Comparison of ENCODE assay signal across 23 mouse cellular contexts in the genomic region with DNA sequence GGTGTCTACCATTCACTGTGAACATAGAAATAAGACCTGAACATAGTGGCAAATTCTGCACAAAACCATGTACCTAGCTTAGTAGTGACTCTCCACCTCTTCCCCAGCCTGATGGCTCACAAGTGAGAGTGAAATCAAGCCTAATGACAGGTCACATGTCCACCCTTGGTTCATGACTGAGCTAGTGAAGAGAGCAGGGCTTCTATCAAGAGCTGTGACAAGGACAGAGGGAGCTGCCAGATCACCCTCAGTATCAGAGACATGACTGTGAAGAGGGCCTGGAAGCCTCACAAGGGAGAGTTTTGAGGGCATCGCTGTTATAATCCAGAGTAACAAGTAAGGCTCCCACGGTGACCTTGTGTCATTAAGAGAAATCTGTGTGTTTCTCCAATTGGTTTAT. TPM values are rescaled to one million over a fixed set of nuclear protein-coding genes. Genes with fewer than 3 reads are reported as not detected.
DNase-seq lines count a peak whose midpoint lies in the region; ATAC-seq and TF ChIP-seq lines count a peak whose summit lies in the region.
"Had no signal": no experiment of that assay in that cellular context is flagged by ENCODE, and none has a peak within 500 bp of the region (broad histone marks: within the 10 kb centered on the region; RNA-seq: fewer than 3 reads in every experiment).

No protein-coding gene starts in this region.

- no peak overlapping the region for H3K4me3 ChIP-seq in gastrocnemius, adult 2 months
- H3K4me3 ChIP-seq in heart, adult 2 months = no peak overlapping the region
- H3K4me3 ChIP-seq in heart, embryonic 10.5 days = no peak overlapping the region
- H3K4me3 ChIP-seq in heart, embryonic 13.5 days = no peak overlapping the region
- H3K4me3 ChIP-seq in heart, embryonic 12.5 days = no peak overlapping the region
- no peak overlapping the region for H3K4me3 ChIP-seq in cortical plate, adult 2 months (ENCODE audit: insufficient read depth, low read length)
- H3K4me3 ChIP-seq: embryonic facial prominence, embryonic 12.5 days; embryonic facial prominence, embryonic 15.5 days; hindbrain, embryonic 12.5 days; hindbrain, embryonic 15.5 days had no signal

- intact Hi-C loops in gastrocnemius, adult 2 months (cut with DNase I) = no loop called here
- intact Hi-C loops in heart, adult 2 months (cut with DNase I) = no loop called here

- peak; percentile 47 for TF ChIP-seq POLR2A in heart, adult 2 months (IDR thresholded peaks at IDR 0.05; ENCODE audit: insufficient read depth, low read depth, low read length)
- no peak for TF ChIP-seq POLR2A in cortical plate, adult 2 months (IDR thresholded peaks at IDR 0.05; ENCODE audit: extremely low read depth, insufficient read depth, low read length)

- no peaks in the 10 kb centered on the region; the same call in 1 of the 2 replicates for H3K4me1 ChIP-seq in heart, adult 2 months (ENCODE audit: control insufficient read depth, insufficient read depth, low read length)
- H3K4me1 ChIP-seq in heart, embryonic 10.5 days = peaks cover 17% of the 10 kb centered on the region
- H3K4me1 ChIP-seq in heart, embryonic 13.5 days = peaks cover 21% of the 10 kb centered on the region
- H3K4me1 ChIP-seq in heart, embryonic 12.5 days (replicated peaks) = peaks cover 21% of the 10 kb centered on the region
- H3K4me1 ChIP-seq in cortical plate, adult 2 months (ENCODE audit: control insufficient read depth, insufficient read depth, low read length) = peaks cover 15% of the 10 kb centered on the region
- H3K4me1 ChIP-seq: hindbrain, embryonic 12.5 days; hindbrain, embryonic 15.5 days had no signal

- no peak for DNase-seq in gastrocnemius, adult 2 months
- no peak for DNase-seq in gastrocnemius, postnatal 4 days (ENCODE audit: low spot score in 2 of 2)
- peak in 1 of 2 experiments; percentile 43 for DNase-seq in heart, adult 2 months
- DNase-seq in heart, embryonic 10.5 days (ENCODE audit: low spot score) = no peak
- DNase-seq in adrenal gland, postnatal 10 days = no peak
- DNase-seq: adrenal gland, adult 8-10 months; adrenal gland, postnatal 36 days; cerebellum, adult 18-20 months; cerebellum, adult 9-10 months; cerebellum, postnatal 14 days; forebrain, postnatal 0 days; gastrocnemius, postnatal 25 days; kidney, adult 2 months had no signal

- peak; percentile 77 for TF ChIP-seq EP300 in heart, adult 2 months (IDR thresholded peaks at IDR 0.05; ENCODE audit: insufficient read depth, low read depth, low read length)

- no peak overlapping the region for H3K9ac ChIP-seq in heart, adult 2 months (ENCODE audit: low read depth, low read length)
- no peak overlapping the region for H3K9ac ChIP-seq in heart, embryonic 13.5 days
- H3K9ac ChIP-seq in heart, embryonic 12.5 days = no peak overlapping the region
- H3K9ac ChIP-seq: embryonic facial prominence, embryonic 12.5 days; embryonic facial prominence, embryonic 15.5 days; forebrain, postnatal 0 days; hindbrain, embryonic 12.5 days; hindbrain, embryonic 15.5 days had no signal

- peaks cover 3% of the 10 kb centered on the region; the same call in 1 of the 2 replicates for H3K9me3 ChIP-seq in heart, embryonic 10.5 days
- H3K9me3 ChIP-seq in heart, embryonic 13.5 days = peaks cover 16% of the 10 kb centered on the region; the same call in 1 of the 2 replicates
- peaks cover 14% of the 10 kb centered on the region for H3K9me3 ChIP-seq in heart, embryonic 12.5 days (replicated peaks)
- H3K9me3 ChIP-seq: embryonic facial prominence, embryonic 12.5 days; hindbrain, embryonic 15.5 days had no signal

- no peaks in the 10 kb centered on the region; the same call in 1 of the 2 replicates for H3K36me3 ChIP-seq in heart, adult 2 months (ENCODE audit: control insufficient read depth, insufficient read depth, low read length)
- H3K36me3 ChIP-seq in heart, embryonic 10.5 days = no peaks in the 10 kb centered on the region
- H3K36me3 ChIP-seq in heart, embryonic 13.5 days = no peaks in the 10 kb centered on the region
- 0 out of 2 replicates have a peak, but pooled peaks cover 3% of the 10 kb centered on the region for H3K36me3 ChIP-seq in heart, embryonic 12.5 days
- H3K36me3 ChIP-seq: embryonic facial prominence, embryonic 12.5 days; embryonic facial prominence, embryonic 15.5 days; hindbrain, embryonic 12.5 days; hindbrain, embryonic 15.5 days had no signal

- no peak for ATAC-seq in heart, embryonic 13.5 days (ENCODE audit: extremely low read depth, insufficient number of reproducible peaks, low FRiP score, low TSS enrichment)
- ATAC-seq in heart, embryonic 12.5 days (ENCODE audit: insufficient number of reproducible peaks, low FRiP score) = no peak
- ATAC-seq: activated CD4-positive, CD25-positive, alpha-beta regulatory T cell, adult 4 months; forebrain, embryonic 14.5 days; forebrain, postnatal 0 days; intestine, postnatal 0 days had no signal

- no peaks in the 10 kb centered on the region for H3K27me3 ChIP-seq in heart, adult 2 months (ENCODE audit: control insufficient read depth, insufficient read depth, low read length)
- H3K27me3 ChIP-seq in heart, embryonic 10.5 days (ENCODE audit: insufficient read depth, poor library complexity, severe bottlenecking) = no peaks in the 10 kb centered on the region
- H3K27me3 ChIP-seq in heart, embryonic 13.5 days (replicated peaks) = no peaks in the 10 kb centered on the region
- H3K27me3 ChIP-seq in heart, embryonic 12.5 days (replicated peaks) = no peaks in the 10 kb centered on the region
- H3K27me3 ChIP-seq: embryonic facial prominence, embryonic 12.5 days; embryonic facial prominence, embryonic 15.5 days; hindbrain, embryonic 12.5 days; hindbrain, embryonic 15.5 days had no signal

- H3K79me2 ChIP-seq in heart, adult 2 months (replicated peaks; ENCODE audit: control insufficient read depth, insufficient read depth, low read length) = no peaks in the 10 kb centered on the region

- 64% methylated on average over 2 of the region's 2 CpGs for WGBS in heart, adult 2 months
- 67% methylated on average over 2 of the region's 2 CpGs for WGBS in heart, embryonic 10.5 days
- WGBS in heart, embryonic 13.5 days = 42% methylated on average over 2 of the region's 2 CpGs
- WGBS in heart, embryonic 12.5 days = 55% methylated on average over 2 of the region's 2 CpGs

- peak overlapping the region; percentile 59 for H3K27ac ChIP-seq in gastrocnemius, adult 2 months
- H3K27ac ChIP-seq in heart, adult 2 months = peak overlapping the region; percentile 36; the same call in 1 of the 2 replicates
- no peak overlapping the region for H3K27ac ChIP-seq in heart, embryonic 10.5 days
- 0 out of 2 replicates have a peak overlapping the region, but pooled peaks have one; percentile 7 for H3K27ac ChIP-seq in heart, embryonic 13.5 days (replicated peaks)
- H3K27ac ChIP-seq in heart, embryonic 12.5 days (ENCODE audit: poor library complexity, severe bottlenecking) = no peak overlapping the region
- H3K27ac ChIP-seq in cortical plate, adult 2 months (ENCODE audit: insufficient read depth, low read length) = 0 out of 2 replicates have a peak overlapping the region, but pooled peaks have one; percentile 28
- H3K27ac ChIP-seq: embryonic facial prominence, embryonic 12.5 days; embryonic facial prominence, embryonic 15.5 days; hindbrain, embryonic 12.5 days; hindbrain, embryonic 15.5 days had no signal

- no peak for TF ChIP-seq CTCF in gastrocnemius, adult 2 months (IDR thresholded peaks at IDR 0.05)
- no peak for TF ChIP-seq CTCF in heart, adult 2 months (IDR thresholded peaks at IDR 0.05)
- no peak for TF ChIP-seq CTCF in cortical plate, adult 2 months (IDR thresholded peaks at IDR 0.05; ENCODE audit: extremely low read depth, insufficient read depth, low read length)

- no peak overlapping the region for H3K4me2 ChIP-seq in heart, embryonic 13.5 days
- no peak overlapping the region for H3K4me2 ChIP-seq in heart, embryonic 12.5 days
- H3K4me2 ChIP-seq: embryonic facial prominence, embryonic 12.5 days; embryonic facial prominence, embryonic 15.5 days; hindbrain, embryonic 12.5 days; hindbrain, embryonic 15.5 days had no signal

RNA-seq across cellular contexts. Expression of a gene that starts 28.2 kb away (rescaled TPM):
- 10 to 100 TPM; 41.3 to 51.4 TPM for total RNA-seq in gastrocnemius, adult 2 months (2021)
- total RNA-seq in gastrocnemius, postnatal 4 days (2021) = 10 to 100 TPM; 45.0 to 51.1 TPM
- total RNA-seq in heart, adult 2 months (2021) = 10 to 100 TPM; 22.1 to 27.7 TPM
- 6.6 and 17.4 TPM in 2 replicates for polyA plus RNA-seq in heart, adult 2 months (2012; rRNA removed)
- 7.1 and 7.3 TPM in 2 replicates for polyA plus RNA-seq in heart, embryonic 10.5 days (2016; fragmentation: Nextera tagmentation; extraction: Ambion mirVana)
- 4.8 and 4.9 TPM in 2 replicates for polyA plus RNA-seq in heart, embryonic 13.5 days (2015; fragmentation: Nextera tagmentation; extraction: Ambion mirVana)
- 8.8 and 11.7 TPM in 2 replicates for polyA plus RNA-seq in heart, embryonic 12.5 days (2016; fragmentation: Nextera tagmentation; extraction: Ambion mirVana)
- 27.8 and 29.3 TPM in 2 replicates for polyA plus RNA-seq in cortical plate, adult 2 months (2012; rRNA removed)
- 10 to 100 TPM; 26.9 to 37.5 TPM for total RNA-seq in adrenal gland, postnatal 10 days (2021)

Comparison
In these comparisons a context has a peak if more than half of its experiments do, and no peak if none do; other contexts are left out.
1. H3K27ac ChIP-seq: peak in gastrocnemius, adult 2 months (single experiment), heart, adult 2 months (single experiment), heart, embryonic 13.5 days (single experiment) and cortical plate, adult 2 months (single experiment); none in heart, embryonic 10.5 days (single experiment) and heart, embryonic 12.5 days (single experiment).